Mouse (Mus musculus) limb, embryonic 14.5 days (tissue): ENCODE data around the gene Trip4. TPM values are rescaled to one million over a fixed set of nuclear protein-coding genes. Genes with fewer than 3 reads are reported as not detected.
"Not testable (repeated sequence)": the region's sequence is repeated elsewhere in the genome, so short reads cannot be mapped to it uniquely, and the experiment has no call there.

Experiments used
- ATAC-seq: fragments of 200-750 bp; cut with Nextera tagmentation; 2 replicates; pipeline ENCODE4 v1.8.0; 2017; ENCODE audit warnings: low read depth, moderate number of reproducible peaks, moderate TSS enrichment; ENCODE audit not compliant: low FRiP score
- DNase-seq: peaks from one replicate; pipeline ENCODE4 v3.0.0-alpha.2; 2015; ENCODE audit warnings: low spot score
- H3K27ac ChIP-seq: fragments of 300-500 bp; sonication (generic); replicated peaks from 2 replicates; pipeline ENCODE4 v1.5.1; 2014; ENCODE audit warnings: low read depth, mild to moderate bottlenecking, low read length, moderate library complexity, mixed read lengths
- H3K27me3 ChIP-seq: fragments of 300-500 bp; sonication (generic); 2 replicates; pipeline ENCODE4 v1.6.1; 2014; ENCODE audit warnings: low read length, mixed read lengths; ENCODE audit not compliant: control insufficient read depth, insufficient read depth
- H3K36me3 ChIP-seq: fragments of 300-500 bp; sonication (generic); 2 replicates; pipeline ENCODE4 v1.6.1; 2014; ENCODE audit warnings: mild to moderate bottlenecking, low read length, moderate library complexity, mixed read lengths; ENCODE audit not compliant: control insufficient read depth, insufficient read depth
- H3K4me1 ChIP-seq: fragments of 300-500 bp; sonication (generic); 2 replicates; pipeline ENCODE4 v1.6.1; 2014; ENCODE audit warnings: antibody characterized with exemption, low read length, mixed read lengths; ENCODE audit not compliant: control insufficient read depth, insufficient read depth
- H3K4me2 ChIP-seq: fragments of 300-500 bp; sonication (generic); replicated peaks from 2 replicates; pipeline ENCODE4 v1.6.1; 2014; ENCODE audit warnings: low read depth, mild to moderate bottlenecking, low read length, moderate library complexity; ENCODE audit not compliant: severe bottlenecking
- H3K4me3 ChIP-seq: fragments of 300-500 bp; sonication (generic); replicated peaks from 2 replicates; pipeline ENCODE4 v1.5.1; 2014; ENCODE audit warnings: low read length
- H3K9ac ChIP-seq: fragments of 300-500 bp; sonication (generic); 2 replicates; pipeline ENCODE4 v1.6.1; 2014; ENCODE audit warnings: mild to moderate bottlenecking, low read depth, low read length, moderate library complexity; ENCODE audit not compliant: severe bottlenecking
- H3K9me3 ChIP-seq: fragments of 300-500 bp; sonication (generic); 2 replicates; pipeline ENCODE4 v1.6.1; 2016; ENCODE audit warnings: low read length; ENCODE audit not compliant: control insufficient read depth
- POLR2A ChIP-seq: fragments of 200-500 bp; IDR thresholded peaks from 2 replicates; pipeline ENCODE4 v1.8.0; 2012; ENCODE audit warnings: inconsistent platforms, mild to moderate bottlenecking, moderate library complexity, borderline replicate concordance; ENCODE audit not compliant: insufficient read depth, insufficient read length; ENCODE audit errors: extremely low read depth
- WGBS: fragments of 180-500 bp; shearing (Covaris S2); extraction: QIAGEN DNeasy Blood & Tissue Kit; methylation state at CpG from one replicate; pipeline ENCODE4 v1.1.7; 2014; 5-methylcytosine and 5-hydroxymethylcytosine counted together
- polyA plus RNA-seq, 2 experiments: library from polyadenylated mRNA; depleted of rRNA in 1 of 2; stranded (reverse) in 1 of 2; unstranded in 1 of 2; fragments of >200 nt; fragmentation: Nextera tagmentation in 1 of 2; extraction: Ambion mirVana in 1 of 2; gene quantifications; 2 replicates each; pipeline versions ENCODE4 v1.2.1 to v1.2.3; 2012 to 2014

Trip4 gene
- polyA plus RNA-seq, 2 experiments: 24.8 to 31.2 TPM

GRCm38 (mm10) chr9:65785772-65786368, 122.7 kb downstream of the Trip4 start:
- no peak for ATAC-seq
- Histone ChIP-seq H3K36me3 (no peaks in the 10 kb centered on the region), H3K4me3 (no peak overlapping the region), H3K27me3 (no peaks in the 10 kb centered on the region), H3K4me2 (no peak overlapping the region), H3K9me3 (no peaks in the 10 kb centered on the region), H3K27ac (no peak overlapping the region), H3K4me1 (0 out of 2 replicates have a peak, but pooled peaks cover 1% of the 10 kb centered on the region), H3K9ac (no peak overlapping the region)
- WGBS: 82% methylated on average over 4 of the region's 4 CpGs
- DNase-seq: no peak
- no peak for TF ChIP-seq POLR2A

GRCm38 (mm10) chr9:65779619-65780018, 129.0 kb downstream of the Trip4 start:
- not testable (repeated sequence) for H3K4me2 ChIP-seq, H3K36me3 ChIP-seq, H3K9ac ChIP-seq, ATAC-seq, DNase-seq, H3K4me3 ChIP-seq, H3K27me3 ChIP-seq, H3K27ac ChIP-seq, H3K9me3 ChIP-seq
- WGBS: 85% methylated on average over 3 of the region's 3 CpGs
- H3K4me1 ChIP-seq: peaks cover 13% of the 10 kb centered on the region; the same call in 1 of the 2 replicates

Other genes with a start within 250 kb of the Trip4 start
- 199 and 250 TPM in 2 replicates for gene Oaz2, start 240.8 kb downstream of the Trip4 start, polyA plus RNA-seq (2012; rRNA removed)
- gene Oaz2, start 240.8 kb downstream of the Trip4 start, polyA plus RNA-seq (2014; fragmentation: Nextera tagmentation; extraction: Ambion mirVana): 221 and 260 TPM in 2 replicates
- gene Zfp609, start 81.2 kb downstream of the Trip4 start, polyA plus RNA-seq (2012; rRNA removed): 20.3 and 22.0 TPM in 2 replicates
- gene Zfp609, start 81.2 kb downstream of the Trip4 start, polyA plus RNA-seq (2014; fragmentation: Nextera tagmentation; extraction: Ambion mirVana): 7.3 and 8.8 TPM in 2 replicates
- gene Pclaf, start 18.6 kb downstream of the Trip4 start, polyA plus RNA-seq (2012; rRNA removed): 75.1 and 109 TPM in 2 replicates
- gene Pclaf, start 18.6 kb downstream of the Trip4 start, polyA plus RNA-seq (2014; fragmentation: Nextera tagmentation; extraction: Ambion mirVana): 115 and 116 TPM in 2 replicates
- gene Csnk1g1, start 130 bp upstream of the Trip4 start, polyA plus RNA-seq (2012; rRNA removed): 12.8 and 12.9 TPM in 2 replicates
- 19.4 and 22.1 TPM in 2 replicates for gene Csnk1g1, start 130 bp upstream of the Trip4 start, polyA plus RNA-seq (2014; fragmentation: Nextera tagmentation; extraction: Ambion mirVana)
- 639 and 826 TPM in 2 replicates for gene Ppib, start 151.4 kb upstream of the Trip4 start, polyA plus RNA-seq (2012; rRNA removed)
- gene Ppib, start 151.4 kb upstream of the Trip4 start, polyA plus RNA-seq (2014; fragmentation: Nextera tagmentation; extraction: Ambion mirVana): 777 and 804 TPM in 2 replicates
- gene Snx22, start 160.9 kb upstream of the Trip4 start, polyA plus RNA-seq (2012; rRNA removed): 5.0 and 6.1 TPM in 2 replicates
- 3.1 and 3.2 TPM in 2 replicates for gene Snx22, start 160.9 kb upstream of the Trip4 start, polyA plus RNA-seq (2014; fragmentation: Nextera tagmentation; extraction: Ambion mirVana)
- 95.8 and 111 TPM in 2 replicates for gene Snx1, start 217.8 kb upstream of the Trip4 start, polyA plus RNA-seq (2012; rRNA removed)
- gene Snx1, start 217.8 kb upstream of the Trip4 start, polyA plus RNA-seq (2014; fragmentation: Nextera tagmentation; extraction: Ambion mirVana): 123 and 125 TPM in 2 replicates
- 47.1 and 53.0 TPM in 2 replicates for gene Ciao2a, start 217.8 kb upstream of the Trip4 start, polyA plus RNA-seq (2012; rRNA removed)
- gene Ciao2a, start 217.8 kb upstream of the Trip4 start, polyA plus RNA-seq (2014; fragmentation: Nextera tagmentation; extraction: Ambion mirVana): 132 and 134 TPM in 2 replicates
- gene Dapk2, start 249.4 kb upstream of the Trip4 start, polyA plus RNA-seq (2012; rRNA removed): 4.5 and 4.6 TPM in 2 replicates
- 5.0 and 6.3 TPM in 2 replicates for gene Dapk2, start 249.4 kb upstream of the Trip4 start, polyA plus RNA-seq (2014; fragmentation: Nextera tagmentation; extraction: Ambion mirVana)